Mouse (Mus musculus): ENCODE data around the gene Arhgap31. TPM values are rescaled to one million over a fixed set of nuclear protein-coding genes. Genes with fewer than 3 reads are reported as not detected.

Arhgap31 gene
- polyA plus RNA-seq (2015; fragmentation: Nextera tagmentation; extraction: Ambion mirVana): 9.8 and 10.1 TPM in 2 replicates

- under 1% methylated on average over 74 of the region's 74 CpGs for WGBS
- no peaks in the 10 kb centered on the region for H3K4me1 ChIP-seq
Observed at GRCm38 (mm10) chr16:38712581-38713403, at the start of gene Arhgap31. Arhgap31 (minus strand) TSS chr16:38713274.

GRCm38 (mm10) chr16:38762401-38762800 is 49.3 kb upstream of the Arhgap31 start:
- no peak overlapping the region for H3K27ac ChIP-seq
- H3K36me3 ChIP-seq: no peaks in the 10 kb centered on the region
- no peak overlapping the region for H3K4me2 ChIP-seq
- ATAC-seq (ENCODE audit: insufficient read depth, low FRiP score, low read depth): no peak
- H3K4me1 ChIP-seq: no peaks in the 10 kb centered on the region
- 82% methylated on average over 8 of the region's 8 CpGs for WGBS
- H3K9ac ChIP-seq: no peak overlapping the region
- no peak overlapping the region for H3K4me3 ChIP-seq (replicated peaks)
- H3K9me3 ChIP-seq: no peaks in the 10 kb centered on the region
- H3K27me3 ChIP-seq (replicated peaks): no peaks in the 10 kb centered on the region

More at GRCm38 (mm10) chr16:38712581-38713403, at the start of gene Arhgap31:
- H3K9ac ChIP-seq: peak within 1 kb of the TSS; percentile 77
- H3K36me3 ChIP-seq: no peaks in the 10 kb centered on the region
- H3K27me3 ChIP-seq (replicated peaks): no peaks in the 10 kb centered on the region
- H3K9me3 ChIP-seq: no peaks in the 10 kb centered on the region
- peak; percentile 90 for ATAC-seq (ENCODE audit: insufficient read depth, low FRiP score, low read depth)
- peak within 1 kb of the TSS; percentile 96 for H3K27ac ChIP-seq
- peak within 1 kb of the TSS; percentile 79 for H3K4me2 ChIP-seq
- H3K4me3 ChIP-seq (replicated peaks): peak within 1 kb of the TSS; percentile 76

DNA sequence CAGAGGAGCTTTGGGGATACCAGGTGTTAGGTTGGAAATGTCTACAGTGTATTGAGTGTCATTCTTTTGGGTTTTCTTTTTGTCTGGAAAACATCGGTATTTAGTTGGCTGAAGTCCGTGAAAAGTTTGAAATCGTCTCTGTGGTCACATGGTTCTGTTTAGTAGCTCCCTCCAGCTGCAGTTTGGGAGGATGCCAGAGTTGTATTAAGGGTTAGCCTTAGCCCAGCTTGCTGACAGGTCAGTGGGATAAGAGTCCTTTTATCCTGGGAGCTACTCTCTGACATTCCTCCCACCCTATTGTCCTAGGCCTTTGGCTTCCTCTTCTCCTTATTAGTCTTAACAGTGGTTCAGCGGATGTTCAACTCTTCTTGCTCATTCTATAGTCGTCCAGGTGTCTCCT is 48.9 kb upstream of the Arhgap31 start:
- Histone ChIP-seq H3K9ac (no peak overlapping the region), H3K4me1 (no peaks in the 10 kb centered on the region), H3K36me3 (no peaks in the 10 kb centered on the region), H3K4me2 (no peak overlapping the region), H3K9me3 (no peaks in the 10 kb centered on the region), H3K4me3 (replicated peaks) (no peak overlapping the region), H3K27me3 (replicated peaks) (no peaks in the 10 kb centered on the region), H3K27ac (no peak overlapping the region)
- 77% methylated on average over 5 of the region's 5 CpGs for WGBS
- no peak for ATAC-seq (ENCODE audit: insufficient read depth, low FRiP score, low read depth)

DNA sequence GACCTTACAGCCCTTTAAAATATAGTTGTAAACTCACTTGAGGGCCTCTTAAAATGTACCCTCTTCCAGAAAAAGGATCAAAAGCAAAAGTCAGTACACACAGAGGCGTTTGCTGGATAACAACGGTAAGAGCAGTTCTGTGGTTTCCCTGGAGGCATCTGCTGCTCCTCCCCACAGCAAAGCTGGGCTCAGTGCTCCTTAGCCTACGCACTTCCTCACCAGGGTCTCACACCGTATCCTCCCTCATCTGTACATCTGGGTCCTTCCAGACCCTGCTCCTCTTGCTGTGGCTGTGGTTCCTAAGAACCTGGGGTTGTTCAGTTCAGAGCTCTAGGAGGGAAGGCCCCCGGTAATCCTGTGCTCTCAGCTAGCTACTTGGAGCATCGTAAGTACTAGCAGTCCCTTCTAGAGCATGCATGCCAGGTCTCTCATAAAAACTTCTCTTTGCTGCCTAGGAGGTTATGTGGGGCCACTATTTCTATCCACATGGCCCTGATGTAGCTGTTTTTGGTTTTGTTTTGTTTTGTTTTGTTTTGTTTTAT is 47.8 kb upstream of the Arhgap31 start:
- ATAC-seq (ENCODE audit: insufficient read depth, low FRiP score, low read depth): no peak

GRCm38 (mm10) chr16:38760239-38760638 is 47.2 kb upstream of the Arhgap31 start:
- H3K4me3 ChIP-seq (replicated peaks): no peak overlapping the region

More for the DNA sequence above, 47.8 kb upstream of the Arhgap31 start:
- Histone ChIP-seq H3K27me3 (replicated peaks) (no peaks in the 10 kb centered on the region), H3K4me2 (no peak overlapping the region), H3K36me3 (no peaks in the 10 kb centered on the region), H3K9me3 (no peaks in the 10 kb centered on the region), H3K27ac (no peak overlapping the region), H3K4me1 (no peaks in the 10 kb centered on the region), H3K9ac (no peak overlapping the region), H3K4me3 (replicated peaks) (no peak overlapping the region)
- 86% methylated on average over 6 of the region's 6 CpGs for WGBS

DNA sequence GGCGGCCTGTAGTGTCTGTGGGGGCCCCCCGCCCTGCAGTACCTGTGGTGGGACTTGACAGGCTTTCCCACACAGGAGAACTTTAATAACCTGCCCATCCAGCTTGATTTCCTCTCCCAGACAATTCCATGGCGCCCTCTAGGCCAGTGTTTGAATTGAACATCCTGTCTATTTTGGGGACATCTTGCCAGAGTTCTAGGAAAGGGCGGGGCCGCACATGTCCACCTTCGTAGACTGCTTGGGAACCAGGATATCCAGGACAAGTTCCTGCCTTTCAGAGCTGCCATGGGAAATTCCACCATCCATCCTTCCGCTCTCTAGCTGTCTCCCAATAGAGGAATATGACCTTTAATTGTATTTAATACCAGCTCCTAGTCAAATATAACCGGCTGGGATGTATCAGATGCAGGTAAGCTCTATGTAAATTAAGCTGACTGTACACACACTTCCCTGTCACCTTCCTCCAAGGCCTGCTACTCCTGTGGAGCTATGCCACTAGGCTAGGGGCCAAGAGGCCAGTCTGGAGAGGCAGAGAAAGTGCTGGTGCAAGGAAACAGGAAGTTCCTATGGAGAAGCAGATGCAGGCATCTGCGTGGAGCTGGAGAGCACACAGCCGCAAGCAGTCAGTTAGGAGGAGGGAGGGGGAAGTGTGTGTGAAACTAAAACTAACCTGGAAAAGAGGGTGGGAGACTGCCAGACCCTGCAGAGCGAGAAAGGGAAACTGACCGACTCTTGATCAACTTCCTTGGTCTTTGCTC is 45.2 kb upstream of the Arhgap31 start:
- Histone ChIP-seq H3K9ac (no peak overlapping the region), H3K27ac (no peak overlapping the region), H3K4me3 (replicated peaks) (no peak overlapping the region), H3K4me2 (no peak overlapping the region), H3K27me3 (replicated peaks) (no peaks in the 10 kb centered on the region), H3K4me1 (0 out of 2 replicates have a peak, but pooled peaks cover 2% of the 10 kb centered on the region), H3K9me3 (no peaks in the 10 kb centered on the region), H3K36me3 (no peaks in the 10 kb centered on the region)
- WGBS: 71% methylated on average over 12 of the region's 12 CpGs
- ATAC-seq (ENCODE audit: insufficient read depth, low FRiP score, low read depth): no peak

More at GRCm38 (mm10) chr16:38760239-38760638, 47.2 kb upstream of the Arhgap31 start:
- Histone ChIP-seq H3K27ac (no peak overlapping the region), H3K9me3 (no peaks in the 10 kb centered on the region), H3K4me2 (no peak overlapping the region), H3K4me1 (0 out of 2 replicates have a peak, but pooled peaks cover 2% of the 10 kb centered on the region), H3K27me3 (replicated peaks) (no peaks in the 10 kb centered on the region), H3K9ac (no peak overlapping the region), H3K36me3 (no peaks in the 10 kb centered on the region)
- 93% methylated on average over 5 of the region's 5 CpGs for WGBS
- no peak for ATAC-seq (ENCODE audit: insufficient read depth, low FRiP score, low read depth)

- no peak for ATAC-seq (ENCODE audit: insufficient read depth, low FRiP score, low read depth)
- Histone ChIP-seq H3K27me3 (replicated peaks) (no peaks in the 10 kb centered on the region), H3K9ac (no peak overlapping the region), H3K36me3 (no peaks in the 10 kb centered on the region), H3K4me3 (replicated peaks) (no peak overlapping the region), H3K4me1 (0 out of 2 replicates have a peak, but pooled peaks cover 2% of the 10 kb centered on the region), H3K4me2 (no peak overlapping the region), H3K27ac (no peak overlapping the region), H3K9me3 (no peaks in the 10 kb centered on the region)
- WGBS: 94% methylated on average over 19 of the region's 19 CpGs
Observed at GRCm38 (mm10) chr16:38757626-38758025, 44.6 kb upstream of the Arhgap31 start.

- H3K9ac ChIP-seq: no peak overlapping the region
- no peaks in the 10 kb centered on the region for H3K27me3 ChIP-seq (replicated peaks)
- no peak overlapping the region for H3K4me2 ChIP-seq
- H3K4me1 ChIP-seq: 0 out of 2 replicates have a peak, but pooled peaks cover 2% of the 10 kb centered on the region
- H3K4me3 ChIP-seq (replicated peaks): no peak overlapping the region
- no peak for ATAC-seq (ENCODE audit: insufficient read depth, low FRiP score, low read depth)
- H3K9me3 ChIP-seq: no peaks in the 10 kb centered on the region
- no peak overlapping the region for H3K27ac ChIP-seq
- no peaks in the 10 kb centered on the region for H3K36me3 ChIP-seq
- 59% methylated on average over 4 of the region's 4 CpGs for WGBS
Observed at GRCm38 (mm10) chr16:38756572-38756971, 43.5 kb upstream of the Arhgap31 start.

DNA sequence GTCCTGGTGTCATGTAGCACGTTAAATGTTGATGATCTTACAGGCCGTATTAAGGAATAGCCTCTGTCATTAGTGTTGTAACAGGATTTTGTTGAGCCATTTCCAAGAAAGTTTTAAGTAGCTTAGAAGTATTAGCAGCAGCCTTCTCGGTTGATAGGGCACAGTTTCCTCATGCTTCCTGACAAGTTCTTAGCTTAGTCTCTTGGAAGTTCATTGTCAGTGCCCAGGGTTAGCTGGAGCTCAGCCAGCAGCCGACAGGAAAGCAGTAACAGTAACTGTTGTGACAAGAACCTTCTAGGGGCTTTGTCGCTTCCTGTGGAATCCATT is 43.1 kb upstream of the Arhgap31 start:
- WGBS: 21% methylated on average over 5 of the region's 5 CpGs
- ATAC-seq (ENCODE audit: insufficient read depth, low FRiP score, low read depth): no peak

DNA sequence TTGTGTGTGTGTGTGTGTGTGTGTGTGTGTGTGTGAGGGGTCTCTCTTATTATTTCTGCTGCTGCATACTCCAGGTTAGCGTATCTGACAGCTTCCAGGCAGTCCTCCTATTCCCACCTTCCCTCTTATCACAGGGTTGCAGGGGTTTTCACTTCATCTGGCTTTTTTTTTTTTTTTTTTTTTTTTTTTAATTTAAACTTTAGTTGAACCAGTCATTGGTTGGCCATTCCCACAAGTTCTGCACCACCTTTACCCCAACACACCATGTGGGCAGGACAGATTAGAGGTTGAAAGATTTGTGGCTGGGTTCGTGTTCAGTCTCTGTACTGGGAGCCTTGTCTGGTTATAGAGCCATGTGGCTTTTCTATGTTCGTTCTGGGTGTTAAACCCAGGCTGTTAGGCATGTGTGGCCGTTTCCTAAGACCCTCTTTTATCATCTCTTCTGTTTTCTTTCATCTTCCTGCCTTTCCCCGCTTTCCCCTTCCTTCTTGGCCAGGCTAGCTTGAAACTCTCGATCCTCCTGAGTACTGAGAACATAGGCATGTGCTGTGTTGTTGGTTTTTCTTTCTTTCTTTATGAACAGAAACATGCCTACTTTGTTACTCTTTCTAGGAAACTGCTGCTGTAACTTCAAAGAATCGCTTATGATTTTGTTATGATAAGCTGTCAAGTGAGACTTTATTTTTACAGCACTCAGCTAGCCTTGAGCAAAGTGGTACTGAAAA is 42.5 kb upstream of the Arhgap31 start:
- no peaks in the 10 kb centered on the region for H3K27me3 ChIP-seq (replicated peaks)
- H3K4me3 ChIP-seq (replicated peaks): no peak overlapping the region
- H3K4me2 ChIP-seq: peak overlapping the region; percentile 13; the same call in 1 of the 2 replicates
- no peak overlapping the region for H3K9ac ChIP-seq
- 47% methylated on average over 7 of the region's 7 CpGs for WGBS
- no peak overlapping the region; the same call in 1 of the 2 replicates for H3K27ac ChIP-seq
- H3K4me1 ChIP-seq: 0 out of 2 replicates have a peak, but pooled peaks cover 2% of the 10 kb centered on the region
- no peak for ATAC-seq (ENCODE audit: insufficient read depth, low FRiP score, low read depth)
- H3K36me3 ChIP-seq: no peaks in the 10 kb centered on the region
- no peaks in the 10 kb centered on the region for H3K9me3 ChIP-seq

More for the DNA sequence above, 43.1 kb upstream of the Arhgap31 start:
- H3K4me2 ChIP-seq: no peak overlapping the region
- no peaks in the 10 kb centered on the region for H3K27me3 ChIP-seq (replicated peaks)
- no peak overlapping the region for H3K9ac ChIP-seq
- H3K27ac ChIP-seq: no peak overlapping the region; the same call in 1 of the 2 replicates
- H3K4me3 ChIP-seq (replicated peaks): no peak overlapping the region
- H3K4me1 ChIP-seq: 0 out of 2 replicates have a peak, but pooled peaks cover 2% of the 10 kb centered on the region
- no peaks in the 10 kb centered on the region for H3K9me3 ChIP-seq
- no peaks in the 10 kb centered on the region for H3K36me3 ChIP-seq

DNA sequence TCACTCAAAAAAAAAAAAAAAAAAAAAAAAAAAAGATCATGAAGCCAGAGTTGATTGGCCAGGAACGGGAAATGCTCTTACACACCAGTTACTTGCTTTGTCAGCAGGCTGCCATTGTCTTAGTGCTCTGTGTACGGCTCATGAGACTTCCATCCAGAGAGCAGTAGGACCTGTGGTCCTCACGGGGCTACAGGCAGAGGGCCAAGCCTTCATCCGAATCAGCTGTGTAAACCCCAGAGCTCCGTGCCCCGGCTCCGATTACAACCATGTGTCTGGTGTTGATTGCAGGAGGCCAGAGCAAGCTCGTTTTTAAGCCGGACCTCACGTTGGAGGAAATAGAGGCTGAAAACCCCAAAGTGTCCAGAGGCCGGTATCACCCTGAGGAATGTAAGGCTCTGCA is 40.6 kb upstream of the Arhgap31 start:
- Histone ChIP-seq H3K9ac (no peak overlapping the region), H3K9me3 (no peaks in the 10 kb centered on the region), H3K27ac (no peak overlapping the region), H3K27me3 (replicated peaks) (no peaks in the 10 kb centered on the region), H3K4me2 (no peak overlapping the region), H3K36me3 (no peaks in the 10 kb centered on the region), H3K4me1 (0 out of 2 replicates have a peak, but pooled peaks cover 2% of the 10 kb centered on the region), H3K4me3 (replicated peaks) (no peak overlapping the region)
- no peak for ATAC-seq (ENCODE audit: insufficient read depth, low FRiP score, low read depth)
- 66% methylated on average over 11 of the region's 11 CpGs for WGBS
